Mouse (Mus musculus) brain, embryonic 14.5 days (tissue): ENCODE measurements around the gene Gm572.

Source experiments
- CTCF ChIP-seq: fragments of 200-500 bp; IDR thresholded peaks from 2 replicates; pipeline ENCODE4 v1.5.1; 2012; ENCODE audit warnings: inconsistent platforms, mild to moderate bottlenecking, moderate library complexity, borderline replicate concordance; ENCODE audit not compliant: insufficient read depth, insufficient read length; ENCODE audit errors: extremely low read depth
- POLR2A ChIP-seq: fragments of 200-500 bp; IDR thresholded peaks from 2 replicates; pipeline ENCODE4 v1.6.1; 2012; ENCODE audit warnings: mild to moderate bottlenecking, inconsistent platforms, borderline replicate concordance; ENCODE audit not compliant: poor library complexity, insufficient read depth, insufficient read length, severe bottlenecking; ENCODE audit errors: extremely low read depth

DNA sequence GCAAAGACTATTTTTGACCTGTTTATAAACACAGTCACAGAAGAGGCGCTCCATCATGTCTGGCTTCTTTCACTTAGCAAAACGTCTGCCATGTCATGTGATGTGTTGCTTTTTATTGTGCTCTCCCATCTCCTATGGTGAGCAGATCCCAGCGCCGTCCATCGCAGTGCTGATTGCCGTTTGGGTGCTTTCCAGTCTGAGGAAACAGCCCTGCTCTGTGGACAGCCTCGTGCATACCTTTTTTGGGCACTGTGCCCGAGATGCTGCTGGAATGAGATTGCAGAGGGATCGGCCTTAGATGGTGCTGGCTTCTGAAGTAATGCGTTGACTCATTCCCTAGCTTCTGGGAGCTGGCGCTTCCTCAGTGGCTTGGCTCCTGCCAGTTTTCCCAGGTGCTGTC lies 3.5 kb downstream of the Gm572 start:
- TF ChIP-seq POLR2A (no peak), CTCF (no peak)
